Mouse (Mus musculus): ENCODE measurements around the gene Vwa5a. TPM values are rescaled to one million over a fixed set of nuclear protein-coding genes. Genes with fewer than 3 reads are reported as not detected.

Vwa5a gene
- total RNA-seq (2021): 10 to 100 TPM; 16.3 to 17.0 TPM
- long read RNA-seq, experiment 1, full-length matches to known transcripts: 10 of 14 reads
- long read RNA-seq, experiment 1, partial matches to known transcripts: 4 of 14 reads
- long read RNA-seq, experiment 1, other reads (novel, unspliced or antisense): 0 of 14 reads
- long read RNA-seq, experiment 2, full-length matches to known transcripts: 10 of 14 reads
- long read RNA-seq, experiment 2, partial matches to known transcripts: 2 of 14 reads
- long read RNA-seq, experiment 2, other reads (novel, unspliced or antisense): 2 of 14 reads

DNA sequence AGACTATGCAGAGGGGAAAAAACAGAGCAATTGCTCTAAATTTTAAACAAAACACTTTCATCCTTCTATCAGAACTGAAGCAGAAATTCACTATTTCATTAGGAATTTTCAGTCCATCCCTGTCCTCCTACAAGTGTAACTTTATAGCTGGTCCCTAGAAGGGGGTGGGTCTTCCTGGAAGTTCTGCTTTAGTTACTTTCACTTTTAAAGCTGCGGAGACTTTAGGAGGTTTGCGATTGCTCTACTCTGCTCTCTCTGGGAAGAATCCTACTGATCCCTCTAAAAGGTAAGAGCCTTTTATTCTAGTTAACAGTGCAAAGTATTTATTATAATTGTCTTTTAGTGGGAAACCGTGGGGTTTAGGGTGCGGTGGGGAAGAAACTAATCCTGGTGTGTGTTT, at the start of gene Vwa5a:
Vwa5a (plus strand) TSS at position 167 of the 400 bp plus-strand sequence.
- intact Hi-C loops (cut with DNase I; ENCODE audit: low total_unique reads): no loop called here
- no peak for DNase-seq

- DNase-seq: no peak
- intact Hi-C loops (cut with DNase I; ENCODE audit: low total_unique reads): no loop called here
Observed at GRCm38 (mm10) chr9:38672887-38673286, 45.2 kb upstream of the Vwa5a start.

GRCm38 (mm10) chr9:38674501-38674900, 43.6 kb upstream of the Vwa5a start, which contains the start of gene Olfr918:
Gene Olfr918, minus strand, starts transcription at chr9:38674601.
- DNase-seq: no peak
- intact Hi-C loops (cut with DNase I; ENCODE audit: low total_unique reads): no loop called here

GRCm38 (mm10) chr9:38718927-38719441, 916 bp downstream of the Vwa5a start:
- intact Hi-C loops (cut with DNase I; ENCODE audit: low total_unique reads): no loop called here
- DNase-seq: peak; percentile 7

GRCm38 (mm10) chr9:38724044-38724443, 6.0 kb downstream of the Vwa5a start:
- no peak for DNase-seq
- intact Hi-C loops (cut with DNase I; ENCODE audit: low total_unique reads): no loop called here

DNA sequence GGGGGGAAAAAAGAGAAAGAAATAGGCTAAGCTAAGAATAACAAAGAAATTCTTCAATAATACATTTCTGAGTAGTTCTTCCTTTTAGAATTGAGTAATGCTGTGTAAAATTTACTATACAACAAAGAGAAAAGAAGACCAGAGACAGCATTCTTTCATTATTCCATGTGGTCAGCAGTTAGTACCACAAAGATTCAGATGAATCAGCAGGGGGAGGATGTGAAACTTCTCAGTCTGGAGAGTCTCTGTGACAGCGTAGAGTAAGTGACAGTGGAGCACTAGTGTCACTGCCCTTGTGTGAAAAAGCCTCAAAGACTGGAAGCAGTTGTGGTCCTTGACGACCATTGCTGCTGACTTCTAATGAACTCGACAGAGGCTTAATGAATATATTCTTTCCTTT, 10.2 kb downstream of the Vwa5a start:
- intact Hi-C loops (cut with DNase I; ENCODE audit: low total_unique reads): no loop called here
- no peak for DNase-seq

DNA sequence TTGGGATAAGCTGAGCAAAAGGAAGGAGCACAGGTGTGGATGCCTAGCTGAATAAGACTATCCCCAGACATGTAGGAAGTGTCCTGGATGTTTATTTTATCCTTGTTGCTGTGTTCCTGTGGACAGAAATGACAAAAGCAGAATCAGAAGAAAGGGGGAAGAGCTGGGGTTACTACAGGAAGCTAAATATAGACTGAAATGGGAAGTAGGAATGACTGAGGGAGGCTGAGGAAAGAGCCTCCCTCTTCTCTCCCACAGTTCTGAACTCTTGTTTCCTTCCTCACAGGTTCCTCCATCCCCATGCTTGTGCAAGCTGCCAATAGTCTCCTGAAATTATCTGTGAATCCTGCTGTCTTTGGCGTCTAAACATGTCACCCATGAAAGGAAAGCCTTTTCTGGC, 23.3 kb downstream of the Vwa5a start:
- DNase-seq: no peak
- intact Hi-C loops (cut with DNase I; ENCODE audit: low total_unique reads): no loop called here

DNA sequence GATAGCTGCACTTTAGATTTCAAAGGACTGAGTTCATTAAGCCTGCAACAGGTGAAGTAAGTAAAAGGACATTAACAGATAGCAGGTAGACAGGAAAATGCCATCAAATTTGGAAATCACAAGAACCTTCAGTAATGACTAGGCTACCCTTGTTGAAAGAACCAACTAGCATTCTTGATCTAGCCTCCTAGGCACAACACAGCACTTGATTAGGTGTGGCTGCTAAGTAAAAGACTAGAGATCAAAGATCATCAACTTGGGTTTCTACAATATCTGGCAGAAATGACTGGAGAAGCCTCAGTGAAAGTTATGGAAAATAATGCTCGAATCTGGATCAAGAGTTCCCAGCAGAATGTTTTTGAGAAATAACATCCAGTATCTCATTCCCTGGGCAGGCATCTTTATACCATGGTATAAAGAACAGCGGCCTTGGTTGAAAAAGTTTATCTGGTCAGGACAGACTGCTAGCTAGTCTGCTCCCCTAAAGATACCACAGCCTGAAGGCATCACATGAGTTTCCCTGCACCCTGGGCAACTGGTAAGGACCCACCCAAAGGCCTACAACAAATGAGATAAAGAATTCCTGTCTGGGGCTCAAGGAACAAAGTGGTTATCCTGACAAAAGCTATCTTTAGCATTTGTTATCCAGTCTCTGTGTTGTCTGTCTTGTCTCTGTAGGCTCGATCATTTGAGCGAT, 26.7 kb downstream of the Vwa5a start:
- DNase-seq: no peak
- intact Hi-C loops (cut with DNase I; ENCODE audit: low total_unique reads): no loop called here

- DNase-seq: no peak
- intact Hi-C loops (cut with DNase I; ENCODE audit: low total_unique reads): no loop called here
Observed at GRCm38 (mm10) chr9:38751999-38752398, 33.9 kb downstream of the Vwa5a start, which contains the start of gene Olfr920. Gene Olfr920, plus strand, starts transcription at chr9:38752299.

GRCm38 (mm10) chr9:38772768-38773167, 54.7 kb downstream of the Vwa5a start, which contains the start of gene Olfr921:
Gene Olfr921, plus strand, starts transcription at chr9:38773068.
- intact Hi-C loops (cut with DNase I; ENCODE audit: low total_unique reads): no loop called here

GRCm38 (mm10) chr9:38792689-38793088, 74.6 kb downstream of the Vwa5a start:
- intact Hi-C loops (cut with DNase I; ENCODE audit: low total_unique reads): no loop called here
- DNase-seq: no peak

More at GRCm38 (mm10) chr9:38772768-38773167, 54.7 kb downstream of the Vwa5a start, which contains the start of gene Olfr921:
- no peak for DNase-seq

Other genes with a start within 250 kb of the Vwa5a start
- gene Olfr905, start 247.2 kb upstream of the Vwa5a start, total RNA-seq (2021): not detected
- not detected for gene Olfr906, start 231.2 kb upstream of the Vwa5a start, total RNA-seq (2021)
- not detected for gene Olfr907, start 222.5 kb upstream of the Vwa5a start, total RNA-seq (2021)
- not detected for gene Olfr911-ps1, start 196.7 kb upstream of the Vwa5a start, total RNA-seq (2021)
- not detected for gene Olfr910, start 180.4 kb upstream of the Vwa5a start, total RNA-seq (2021)
- not detected for gene Olfr912, start 138.1 kb upstream of the Vwa5a start, total RNA-seq (2021)
- not detected for gene Olfr913, start 125.5 kb upstream of the Vwa5a start, total RNA-seq (2021)
- not detected for gene Olfr914, start 113.2 kb upstream of the Vwa5a start, total RNA-seq (2021)
- not detected for gene Olfr916, start 58.4 kb upstream of the Vwa5a start, total RNA-seq (2021)
- not detected for gene Olfr917, start 52.4 kb upstream of the Vwa5a start, total RNA-seq (2021)
- not detected for gene Olfr918, start 43.7 kb upstream of the Vwa5a start, total RNA-seq (2021)
- not detected for gene Olfr919, start 14.6 kb upstream of the Vwa5a start, total RNA-seq (2021)
- gene Olfr920, start 34.0 kb downstream of the Vwa5a start, total RNA-seq (2021): under 1 TPM; 0.04 to 0.06 TPM
- not detected for gene Olfr921, start 54.8 kb downstream of the Vwa5a start, total RNA-seq (2021)
- gene Olfr922, start 96.3 kb downstream of the Vwa5a start, total RNA-seq (2021): not detected
- not detected for gene Olfr923, start 108.3 kb downstream of the Vwa5a start, total RNA-seq (2021)
- not detected for gene Olfr924, start 126.2 kb downstream of the Vwa5a start, total RNA-seq (2021)
- not detected for gene Olfr26, start 136.8 kb downstream of the Vwa5a start, total RNA-seq (2021)
- not detected for gene Olfr926, start 158.9 kb downstream of the Vwa5a start, total RNA-seq (2021)
- gene Olfr930, start 211.5 kb downstream of the Vwa5a start, total RNA-seq (2021): not detected

Data from gastrocnemius, postnatal 14 days (tissue).